Mouse (Mus musculus): ENCODE measurements around the gene Ddr1.
A peak's percentile ranks its signal among the peaks of the same experiment; 100 is the strongest.

Gene Ddr1

GRCm38 (mm10) chr17:35689936-35690645 is 14.3 kb downstream of the Ddr1 start:
- no peak for DNase-seq

GRCm38 (mm10) chr17:35688347-35689175 is 15.9 kb downstream of the Ddr1 start:
- DNase-seq: no peak

- peak; percentile 64 for DNase-seq
These were observed 19.4 kb downstream of the Ddr1 start for GRCm38 (mm10) chr17:35685061-35685460.

GRCm38 (mm10) chr17:35681986-35682385 is 22.4 kb downstream of the Ddr1 start:
- no peak for DNase-seq

- no peak for DNase-seq
These were observed 23.8 kb downstream of the Ddr1 start for GRCm38 (mm10) chr17:35680591-35680990.

GRCm38 (mm10) chr17:35673416-35674035 is 30.9 kb downstream of the Ddr1 start, which contains the start of gene Gtf2h4:
Gene Gtf2h4 (minus strand): TSS chr17:35673739.
- peak; percentile 98 for DNase-seq

GRCm38 (mm10) chr17:35672527-35672926 is 31.9 kb downstream of the Ddr1 start:
- DNase-seq: no peak

GRCm38 (mm10) chr17:35671846-35672245 is 32.6 kb downstream of the Ddr1 start:
- no peak for DNase-seq

GRCm38 (mm10) chr17:35669731-35670130 is 34.7 kb downstream of the Ddr1 start:
- DNase-seq: no peak

- DNase-seq: peak; percentile 96
These were observed 36.9 kb downstream of the Ddr1 start, which contains the start of gene Vars2 for GRCm38 (mm10) chr17:35667334-35668065. Gene Vars2 (minus strand): TSS chr17:35667592.

GRCm38 (mm10) chr17:35666851-35667256 is 37.6 kb downstream of the Ddr1 start:
- DNase-seq: peak; percentile 69

GRCm38 (mm10) chr17:35665957-35666515 is 38.4 kb downstream of the Ddr1 start:
- DNase-seq: no peak

- no peak for DNase-seq
These were observed 51.3 kb downstream of the Ddr1 start for GRCm38 (mm10) chr17:35653086-35653485.

- no peak for DNase-seq
These were observed 55.0 kb downstream of the Ddr1 start for GRCm38 (mm10) chr17:35649429-35649828.

- no peak for DNase-seq
These were observed 60.7 kb downstream of the Ddr1 start, which contains the start of gene Mucl3 for GRCm38 (mm10) chr17:35643609-35644236. Gene Mucl3 (minus strand): TSS chr17:35643695.

- no peak for DNase-seq
These were observed 65.1 kb downstream of the Ddr1 start for GRCm38 (mm10) chr17:35639352-35639751.

GRCm38 (mm10) chr17:35638475-35639190 is 65.8 kb downstream of the Ddr1 start:
- peak; percentile 92 for DNase-seq

GRCm38 (mm10) chr17:35636363-35636762 is 68.1 kb downstream of the Ddr1 start:
- DNase-seq: peak; percentile 40

GRCm38 (mm10) chr17:35635699-35636111 is 68.7 kb downstream of the Ddr1 start:
- DNase-seq: peak; percentile 84

- peak; percentile 32 for DNase-seq
These were observed 69.2 kb downstream of the Ddr1 start for GRCm38 (mm10) chr17:35635202-35635601.

- DNase-seq: peak; percentile 51
These were observed 70.4 kb downstream of the Ddr1 start for GRCm38 (mm10) chr17:35633992-35634391.
